Mouse (Mus musculus) myocyte (in vitro differentiated cells): ENCODE measurements around the gene Gmppa. TPM values are rescaled to one million over a fixed set of nuclear protein-coding genes. Genes with fewer than 3 reads are reported as not detected.

Experiments
- H3K27me3 ChIP-seq: one replicate; pipeline ENCODE4 v1.6.1; 2011; ENCODE audit not compliant: control insufficient read depth, insufficient read depth, insufficient read length
- H3K36me3 ChIP-seq: one replicate; pipeline ENCODE4 v1.6.1; 2011; ENCODE audit not compliant: control insufficient read depth, insufficient read depth
- H3K4me2 ChIP-seq: one replicate; pipeline ENCODE4 v1.6.1; 2011; ENCODE audit warnings: low read depth, control low read depth
- H3K4me3 ChIP-seq: one replicate; pipeline ENCODE4 v1.5.1; 2011; ENCODE audit warnings: mild to moderate bottlenecking, control low read depth, moderate library complexity
- H3K79me2 ChIP-seq: one replicate; pipeline ENCODE4 v1.6.1; 2011; ENCODE audit not compliant: control insufficient read depth, insufficient read depth
- H3ac ChIP-seq: one replicate; pipeline ENCODE4 v1.6.1; 2011; ENCODE audit not compliant: control insufficient read depth, insufficient read length
- CEBPB ChIP-seq: IDR thresholded peaks from 2 replicates; pipeline ENCODE4 v1.6.1; 2011; ENCODE audit warnings: mild to moderate bottlenecking, moderate library complexity; ENCODE audit not compliant: poor library complexity, insufficient read depth, severe bottlenecking
- E2F4 ChIP-seq: IDR thresholded peaks from one replicate; pipeline ENCODE4 v1.6.1; 2011; ENCODE audit warnings: mild to moderate bottlenecking, control low read depth, moderate library complexity; ENCODE audit not compliant: insufficient read depth
- MAX ChIP-seq: IDR thresholded peaks from one replicate; pipeline ENCODE4 v1.6.1; 2011; ENCODE audit warnings: low read depth, mild to moderate bottlenecking, control low read depth
- MYOG ChIP-seq, 3 experiments: IDR thresholded peaks; one replicate each; pipeline ENCODE4 v1.6.1; 2011; ENCODE audit warnings: control low read depth in 2 of 3, low read depth in 2 of 3, mild to moderate bottlenecking in 2 of 3; ENCODE audit not compliant: insufficient read length in 2 of 3, control insufficient read depth in 1 of 3, insufficient read depth in 1 of 3
- POLR2A ChIP-seq: IDR thresholded peaks from one replicate; pipeline ENCODE4 v1.6.1; 2011; ENCODE audit warnings: low read depth, mild to moderate bottlenecking, control low read depth, moderate library complexity; ENCODE audit not compliant: insufficient read length
- POLR2AphosphoS2 ChIP-seq: IDR thresholded peaks from one replicate; pipeline ENCODE4 v1.6.1; 2011; ENCODE audit warnings: low read depth, control low read depth; ENCODE audit not compliant: insufficient read length
- REST ChIP-seq: IDR thresholded peaks from one replicate; pipeline ENCODE4 v1.6.1; 2011; ENCODE audit warnings: mild to moderate bottlenecking, control low read depth, moderate library complexity; ENCODE audit not compliant: insufficient read depth, insufficient read length
- SRF ChIP-seq: IDR thresholded peaks from one replicate; pipeline ENCODE4 v1.6.1; 2011; ENCODE audit warnings: low read depth; ENCODE audit not compliant: control insufficient read depth, insufficient read length
- polyA plus RNA-seq: library from polyadenylated mRNA; unstranded; fragments of >200 nt; fragmentation: generic; extraction: Trizol; gene quantifications from one replicate; pipeline ENCODE4 v1.2.1, GENCODE M21; 2012; ENCODE audit warnings: missing spikeins

Gmppa gene
- polyA plus RNA-seq, 1 experiment, result 106 TPM

DNA sequence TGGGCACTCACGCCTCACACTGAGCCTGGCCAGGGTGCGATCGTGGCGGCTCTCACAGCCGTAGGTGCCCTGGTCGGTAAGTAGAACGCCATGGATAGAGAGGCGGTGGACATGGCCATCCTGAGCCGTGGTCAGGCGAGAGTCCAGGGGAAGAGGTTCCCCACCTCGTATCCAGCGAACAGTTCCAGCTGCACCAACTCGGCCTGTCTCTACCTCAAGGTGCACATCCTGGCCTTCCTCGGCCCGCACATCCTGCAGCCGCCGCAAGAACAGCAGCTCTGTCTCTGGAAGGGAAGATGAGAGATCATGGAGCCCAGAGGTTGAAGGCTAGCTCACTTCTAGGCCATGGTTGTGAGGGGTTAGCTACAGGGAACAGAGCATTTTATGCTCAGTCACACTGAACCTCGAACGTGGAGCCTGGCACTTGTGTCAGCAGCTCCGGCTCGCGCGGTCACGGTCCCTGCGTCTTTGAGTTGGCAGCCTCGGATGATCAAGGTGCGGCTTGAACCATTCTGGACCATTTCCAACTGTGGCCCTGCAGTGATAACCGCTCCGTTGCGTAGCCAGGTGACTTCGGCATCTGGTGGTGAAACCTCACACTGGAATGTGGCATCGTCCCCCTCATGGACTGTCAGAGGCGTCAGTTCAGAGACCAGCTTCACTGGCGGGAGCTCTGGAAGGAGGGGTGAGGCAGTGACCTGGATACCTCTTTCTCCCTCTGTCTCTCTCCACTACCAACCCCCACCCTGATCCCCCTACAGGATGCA lies 55.2 kb downstream of the Gmppa start:
- no peak for TF ChIP-seq MYOG (IDR thresholded peaks at IDR 0.05; ENCODE audit: control insufficient read depth in 1 of 3, insufficient read depth in 1 of 3, insufficient read length in 2 of 3, low read depth in 2 of 3)
- no peak for TF ChIP-seq SRF
- TF ChIP-seq CEBPB, result no peak
- no peak for TF ChIP-seq REST
- no peak for TF ChIP-seq POLR2A
- TF ChIP-seq POLR2AphosphoS2, result no peak
- TF ChIP-seq E2F4, result no peak
- TF ChIP-seq MAX, result no peak
- Histone ChIP-seq H3K27me3 (no peaks in the 10 kb centered on the region), H3K79me2 (no peaks in the 10 kb centered on the region), H3K36me3 (no peaks in the 10 kb centered on the region), H3K4me3 (no peak overlapping the region), H3ac (no peak overlapping the region), H3K4me2 (no peak overlapping the region)

DNA sequence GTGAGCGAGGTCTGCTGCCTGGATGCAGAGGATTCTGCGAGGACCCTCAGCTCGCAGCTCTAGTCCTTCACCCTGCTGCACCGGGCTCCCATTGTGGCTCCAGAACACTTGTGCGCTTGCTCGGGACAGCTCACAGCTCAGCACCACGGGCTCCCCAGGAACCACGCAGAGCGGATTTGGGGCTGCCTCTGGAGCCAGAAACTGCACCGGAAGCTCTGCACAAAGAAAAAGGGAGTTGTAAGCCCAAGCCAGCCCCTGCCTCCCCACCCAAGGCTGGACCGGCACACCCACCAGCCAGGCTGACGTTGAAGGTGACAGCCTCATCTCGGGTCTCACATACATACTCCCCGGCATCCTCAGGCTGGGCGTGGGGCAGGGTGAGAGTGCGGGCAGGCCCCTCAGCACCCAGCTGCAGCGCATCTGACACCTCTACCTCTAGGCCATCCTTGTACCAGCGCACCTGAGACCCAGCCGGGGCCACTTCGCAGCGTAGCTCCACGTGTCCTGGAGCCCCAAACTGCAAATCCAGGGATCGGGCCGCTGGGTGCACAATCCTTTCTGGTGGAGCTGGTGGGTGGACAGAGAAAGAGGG lies 56.9 kb downstream of the Gmppa start:
- peaks cover 2% of the 10 kb centered on the region for H3K36me3 ChIP-seq

More for the DNA sequence above, 56.9 kb downstream of the Gmppa start:
- TF ChIP-seq REST (no peak), CEBPB (no peak), POLR2AphosphoS2 (peak; percentile 50)
- no peak overlapping the region for H3K4me2 ChIP-seq
- no peaks in the 10 kb centered on the region for H3K27me3 ChIP-seq
- H3K4me3 ChIP-seq, result no peak overlapping the region
- no peaks in the 10 kb centered on the region for H3K79me2 ChIP-seq
- H3ac ChIP-seq, result no peak overlapping the region

Other genes with a start within 250 kb of the Gmppa start
- gene Ankzf1, start 243.8 kb upstream of the Gmppa start, polyA plus RNA-seq, result 11.4 TPM
- gene Atg9a, start 243.7 kb upstream of the Gmppa start, polyA plus RNA-seq, result 44.6 TPM
- gene Glb1l, start 225.1 kb upstream of the Gmppa start, polyA plus RNA-seq, result 2.0 TPM
- 86.4 TPM for gene Stk16, start 225.1 kb upstream of the Gmppa start, polyA plus RNA-seq
- gene Tuba4a, start 216.1 kb upstream of the Gmppa start, polyA plus RNA-seq, result 210 TPM
- gene A630095N17Rik, start 203.8 kb upstream of the Gmppa start, polyA plus RNA-seq, result 0.11 TPM
- gene Dnajb2, start 199.5 kb upstream of the Gmppa start, polyA plus RNA-seq, result 54.1 TPM
- gene Ptprn, start 171.4 kb upstream of the Gmppa start, polyA plus RNA-seq, result 3.6 TPM
- not detected for gene Resp18, start 157.5 kb upstream of the Gmppa start, polyA plus RNA-seq
- gene Dnpep, start 117.9 kb upstream of the Gmppa start, polyA plus RNA-seq, result 170 TPM
- gene Des, start 75.6 kb upstream of the Gmppa start, polyA plus RNA-seq, result 2,193 TPM
- 42.3 TPM for gene Speg, start 60.6 kb upstream of the Gmppa start, polyA plus RNA-seq
- 0.28 TPM for gene Asic4, start 14.5 kb downstream of the Gmppa start, polyA plus RNA-seq
- 52.1 TPM for gene Chpf, start 43.4 kb downstream of the Gmppa start, polyA plus RNA-seq
- 0.78 TPM for gene Tmem198, start 43.6 kb downstream of the Gmppa start, polyA plus RNA-seq
- gene Obsl1, start 70.5 kb downstream of the Gmppa start, polyA plus RNA-seq, result 148 TPM
- 4.7 TPM for gene Inha, start 71.1 kb downstream of the Gmppa start, polyA plus RNA-seq
- gene Stk11ip, start 85.6 kb downstream of the Gmppa start, polyA plus RNA-seq, result 33.3 TPM
- 48.6 TPM for gene Slc4a3, start 110.3 kb downstream of the Gmppa start, polyA plus RNA-seq